Mouse (Mus musculus): ENCODE measurements around the gene Adgrf1.
A peak's percentile ranks its signal among the peaks of the same experiment; 100 is the strongest.
"Not testable (repeated sequence)": the region's sequence is repeated elsewhere in the genome, so short reads cannot be mapped to it uniquely, and the experiment has no call there.

Adgrf1 gene

DNA sequence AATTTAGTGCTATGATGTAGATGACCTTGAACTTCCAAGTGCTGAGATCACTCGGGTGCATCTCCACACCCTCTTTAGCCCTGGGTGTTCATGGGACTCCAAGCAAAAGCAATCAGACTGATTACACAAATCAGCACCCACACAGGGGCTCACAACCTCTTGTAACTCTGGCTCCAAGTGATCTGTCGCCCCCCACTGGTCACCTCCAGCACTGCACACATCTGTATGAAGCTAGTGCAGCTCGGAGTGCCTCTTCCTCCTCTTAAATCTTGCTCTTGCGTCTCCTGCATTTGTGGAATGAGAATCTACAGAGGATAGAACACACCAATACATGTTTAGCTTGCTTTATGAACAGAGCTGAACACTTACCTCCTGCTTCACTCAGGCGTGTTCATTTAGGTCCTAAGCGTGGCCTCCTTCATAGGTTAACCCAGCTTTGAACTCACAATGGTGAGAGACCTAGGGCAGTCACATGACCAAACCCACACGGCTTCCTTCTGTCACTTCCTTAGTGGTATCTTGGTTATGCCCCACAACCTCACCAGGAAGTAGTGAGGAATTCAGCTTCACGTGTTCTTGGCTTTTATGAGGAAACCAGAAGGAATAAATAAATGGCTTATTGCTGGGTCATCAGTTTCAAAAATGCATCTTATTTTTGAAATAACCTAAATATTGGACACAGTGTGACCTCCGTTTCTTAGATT lies 2.9 kb upstream of the Adgrf1 start:
- no peak for DNase-seq

DNA sequence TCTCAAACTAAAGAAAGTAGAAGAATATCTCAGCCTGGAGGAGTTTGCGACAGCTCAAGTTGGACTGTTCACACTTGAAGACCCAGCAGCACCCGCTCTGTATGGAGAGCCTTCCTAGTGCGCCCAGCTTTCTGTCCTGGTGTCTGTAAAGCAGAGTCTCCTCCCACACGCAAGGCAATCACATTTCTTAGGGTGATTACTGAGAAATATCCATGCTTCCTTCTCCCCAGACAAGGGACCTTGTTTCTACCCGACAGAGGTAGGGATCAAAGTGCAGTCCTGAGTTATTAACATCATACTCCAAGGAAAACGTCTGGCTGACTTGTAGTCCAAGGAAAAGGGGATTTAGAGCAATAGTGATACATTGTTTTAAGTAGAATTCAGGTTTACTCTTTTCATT lies 6.1 kb downstream of the Adgrf1 start:
- no peak for DNase-seq

DNA sequence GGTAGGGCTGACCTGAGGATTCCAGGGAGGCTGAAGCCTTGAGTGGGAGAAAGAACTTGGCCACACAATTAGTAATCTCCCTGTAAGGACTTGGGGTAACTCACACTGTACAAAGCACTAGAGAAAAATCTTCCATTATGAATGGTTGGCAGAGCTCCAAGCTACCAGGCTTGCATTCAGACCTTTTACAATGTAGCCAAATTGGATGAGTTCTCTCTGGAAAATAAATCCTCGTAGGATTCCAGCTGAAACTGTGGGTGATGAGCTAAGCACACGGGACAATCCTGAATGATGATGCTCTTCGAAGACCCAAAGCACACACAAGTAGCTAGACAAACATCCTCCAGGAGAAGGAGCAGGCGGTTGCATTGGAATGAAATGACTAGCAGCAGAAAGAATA lies 7.1 kb downstream of the Adgrf1 start:
- no peak for DNase-seq

DNA sequence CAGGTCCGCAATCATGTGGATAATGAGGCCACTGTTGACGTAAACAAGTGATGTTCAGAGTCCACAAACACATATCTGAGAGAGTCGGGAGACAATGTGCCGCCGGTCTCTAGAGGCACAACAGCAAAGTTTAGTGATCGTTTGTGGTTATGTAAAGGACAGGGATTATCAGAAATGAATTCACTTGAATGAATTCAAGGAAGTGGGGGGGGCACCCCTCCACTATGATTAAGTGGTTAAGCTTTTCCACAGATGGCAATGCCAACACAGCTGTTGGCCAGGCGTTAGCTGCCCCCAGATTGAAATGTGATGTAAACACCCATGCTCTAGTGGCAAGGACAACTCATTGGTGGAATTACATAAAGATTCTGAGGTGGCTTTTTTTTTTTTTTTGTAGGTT lies 9.5 kb downstream of the Adgrf1 start:
- peak in 1 of 2 experiments; percentile 23 for DNase-seq

DNA sequence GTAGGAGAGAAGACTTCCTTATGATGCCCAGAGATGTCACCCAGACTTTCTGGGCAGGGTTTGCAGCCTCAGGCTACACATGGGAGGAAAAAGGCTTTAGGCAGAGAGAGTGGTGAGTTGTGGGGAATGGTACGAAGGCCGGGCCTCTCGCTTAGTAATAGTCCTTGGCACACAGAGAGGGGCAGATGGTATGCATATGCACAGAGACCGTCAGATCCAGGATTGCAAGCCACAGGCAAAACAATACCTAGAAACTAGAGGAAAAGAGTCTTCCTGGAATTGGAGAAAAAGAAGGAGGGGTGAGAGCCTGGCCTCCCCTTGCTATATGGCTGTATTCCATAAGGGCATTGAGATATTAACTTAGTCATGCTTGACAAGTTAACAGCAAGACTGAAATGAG lies 12.2 kb downstream of the Adgrf1 start:
- DNase-seq, result no peak

DNA sequence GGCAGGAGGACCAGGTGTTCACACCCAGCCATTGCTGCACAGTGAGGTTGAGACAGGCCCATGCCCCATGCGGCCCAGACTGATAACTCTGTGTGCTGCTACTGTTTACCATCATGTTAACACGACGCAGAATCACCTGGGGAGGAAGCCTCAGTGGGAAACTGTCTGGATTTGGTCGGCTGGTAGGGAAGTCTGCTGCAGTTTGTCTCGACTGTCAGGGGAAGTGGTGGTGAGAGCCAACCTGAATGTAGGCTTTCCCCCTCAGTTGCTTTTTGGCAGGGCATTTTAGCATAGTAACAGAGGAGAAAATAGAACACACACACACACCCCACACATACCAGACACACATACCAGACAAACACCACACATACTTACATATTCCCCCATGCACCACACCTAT lies 12.7 kb downstream of the Adgrf1 start:
- DNase-seq, result no peak

DNA sequence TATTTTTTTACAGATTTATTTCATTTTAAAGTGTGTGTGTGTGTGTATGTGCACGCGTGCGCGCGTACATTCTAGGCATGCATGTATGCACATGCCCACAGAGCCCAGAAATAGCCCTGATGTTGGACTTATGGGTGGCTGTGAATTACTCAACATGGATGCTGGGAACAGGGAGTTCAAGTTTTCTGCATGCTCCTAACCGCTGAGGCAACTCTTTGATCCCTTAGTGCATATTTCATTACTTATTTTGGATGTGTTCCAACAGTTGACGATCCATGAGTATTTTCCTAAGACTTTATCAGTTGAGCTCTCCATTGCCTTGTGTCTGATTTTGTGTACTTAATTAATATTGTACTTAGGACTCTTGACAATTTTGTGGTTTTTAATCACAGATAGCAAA lies 29.4 kb downstream of the Adgrf1 start:
- DNase-seq, result no peak

DNA sequence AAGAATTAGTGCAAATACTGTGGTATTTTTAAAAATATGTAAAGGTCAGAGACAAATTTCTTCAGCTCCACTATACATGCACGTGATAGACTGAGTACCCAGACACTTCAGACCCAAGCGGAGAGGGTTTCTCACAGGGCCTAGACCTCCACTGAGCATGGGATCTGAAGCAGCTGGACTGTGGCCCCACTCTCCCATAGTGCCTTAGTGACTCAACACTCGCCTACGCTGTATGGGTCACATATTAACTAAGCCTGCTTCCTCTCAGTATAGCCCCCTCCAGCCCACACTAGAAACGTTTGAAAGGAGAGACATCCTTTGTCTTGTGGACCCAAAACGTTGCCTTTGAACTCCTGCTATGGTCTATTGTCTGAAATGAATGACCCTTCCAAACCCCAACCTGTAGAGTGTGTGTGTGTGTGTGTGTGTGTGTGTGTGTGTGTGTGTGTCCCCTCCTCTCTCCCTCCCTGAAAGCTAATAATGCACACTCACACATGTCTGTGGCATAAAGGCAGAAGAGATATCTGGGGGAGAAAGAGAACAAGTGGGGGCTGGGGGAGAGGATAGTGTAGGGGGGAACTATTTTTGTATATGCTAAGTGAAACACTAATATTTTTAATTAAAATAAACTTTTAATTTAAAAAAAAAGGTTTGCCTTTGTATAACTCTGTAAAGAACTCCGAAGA lies 56.0 kb downstream of the Adgrf1 start:
- DNase-seq, result no peak

DNA sequence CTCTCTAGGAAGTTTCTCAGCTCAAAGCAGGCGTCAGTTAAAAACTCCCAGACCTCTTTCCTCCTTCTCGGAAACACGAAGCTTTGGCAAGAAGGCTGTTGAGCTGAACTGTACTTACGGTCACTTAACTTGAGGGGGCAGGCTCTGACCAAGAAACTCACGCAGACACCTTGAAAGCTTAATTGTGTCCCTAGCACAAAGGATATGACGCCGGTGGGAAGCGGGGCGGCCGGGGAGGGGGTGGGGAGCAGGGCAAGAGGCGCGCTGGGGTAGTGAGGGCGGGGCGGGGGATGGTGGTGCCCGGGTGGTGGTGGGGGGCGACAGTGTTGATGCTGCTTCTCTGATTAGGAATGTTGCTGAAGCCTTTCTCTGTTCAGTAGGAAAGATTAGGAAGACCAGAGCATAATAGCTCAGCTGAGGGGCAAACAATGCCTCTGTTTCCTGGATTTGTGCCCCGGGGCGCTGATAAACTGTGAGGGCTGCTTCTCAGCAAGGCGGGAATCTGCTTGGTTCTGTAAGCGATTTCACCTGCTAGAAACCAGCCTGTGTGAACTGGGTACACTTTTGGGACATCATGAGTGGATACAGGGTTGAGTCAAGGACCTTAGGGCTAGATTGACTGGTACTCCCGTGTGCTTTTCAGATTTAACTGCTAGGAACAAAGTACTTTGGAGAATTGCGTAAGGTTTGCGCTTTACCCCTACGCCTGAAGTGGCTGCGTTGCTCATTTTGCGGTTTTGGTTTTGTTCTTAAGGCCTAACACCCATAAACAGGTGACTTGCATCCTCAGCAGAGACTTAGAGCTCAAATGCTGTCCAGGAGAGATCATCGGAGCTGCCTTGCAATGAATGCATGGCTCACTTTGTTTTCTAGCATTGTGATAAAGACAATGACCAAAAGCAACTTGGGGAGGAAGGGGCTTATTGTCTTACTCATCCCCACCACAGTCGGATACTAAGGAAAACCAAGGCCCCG lies 56.9 kb downstream of the Adgrf1 start:
- peak; percentile 72 to 80 for DNase-seq

DNA sequence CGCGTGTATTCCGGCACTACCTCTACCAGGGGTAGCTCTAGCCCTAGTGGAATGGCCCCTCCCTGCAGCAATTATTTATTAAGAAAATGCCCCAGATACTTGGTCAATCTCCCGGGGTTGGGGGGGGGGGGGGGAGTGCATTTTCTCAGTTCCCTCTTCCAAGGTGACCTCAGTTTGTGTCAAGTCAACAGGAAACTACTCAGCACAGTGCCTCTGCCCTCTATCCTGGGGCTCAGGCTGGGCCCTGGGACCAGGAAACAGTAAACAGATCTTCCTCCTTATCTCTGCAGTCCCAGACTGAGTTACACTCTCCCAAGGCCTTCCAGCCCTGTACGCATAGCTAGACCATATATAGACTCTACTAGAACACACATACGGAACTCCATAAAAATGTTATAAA lies 57.7 kb downstream of the Adgrf1 start:
- DNase-seq, result peak in 1 of 2 experiments; percentile 36

DNA sequence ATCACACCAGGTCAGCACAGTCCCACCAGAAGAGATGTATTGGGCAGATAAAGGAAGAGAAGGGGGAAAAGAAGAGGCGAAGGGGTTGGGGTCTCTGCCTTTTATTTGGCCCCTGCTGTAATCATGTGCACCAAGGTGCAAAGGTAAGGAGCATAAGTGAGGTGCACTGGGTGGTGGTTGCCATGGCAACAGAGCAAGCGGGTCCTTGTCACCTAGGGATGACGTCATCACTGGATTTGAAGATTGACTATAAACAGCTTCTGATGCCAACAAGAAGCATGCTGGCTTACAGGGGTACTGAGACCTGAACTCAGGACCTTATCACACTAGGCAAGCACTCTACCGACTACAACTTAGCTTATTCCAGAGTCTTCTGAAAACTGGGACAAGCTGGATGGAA lies 59.1 kb downstream of the Adgrf1 start:
- no peak for DNase-seq

DNA sequence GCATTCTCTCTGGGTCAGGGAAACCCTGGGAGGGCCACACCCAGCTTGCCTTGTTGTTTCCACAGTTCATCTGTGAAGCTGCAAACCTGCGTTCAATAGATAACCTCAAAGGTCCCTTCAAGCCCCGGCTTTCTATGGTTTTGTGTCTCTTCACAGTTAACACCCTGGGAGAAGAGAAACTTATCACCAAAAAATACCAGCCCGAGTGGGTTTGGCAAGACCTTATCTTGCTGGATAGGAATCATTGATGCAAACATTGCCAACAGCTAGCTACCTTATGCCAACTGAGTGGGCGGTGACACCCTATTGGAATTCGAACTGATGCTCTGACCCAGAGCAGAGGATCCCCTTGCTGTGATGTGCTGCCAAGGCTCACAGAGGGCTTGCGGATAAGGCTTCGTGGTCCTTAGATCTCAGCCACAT lies 59.6 kb downstream of the Adgrf1 start:
- no peak for DNase-seq

DNA sequence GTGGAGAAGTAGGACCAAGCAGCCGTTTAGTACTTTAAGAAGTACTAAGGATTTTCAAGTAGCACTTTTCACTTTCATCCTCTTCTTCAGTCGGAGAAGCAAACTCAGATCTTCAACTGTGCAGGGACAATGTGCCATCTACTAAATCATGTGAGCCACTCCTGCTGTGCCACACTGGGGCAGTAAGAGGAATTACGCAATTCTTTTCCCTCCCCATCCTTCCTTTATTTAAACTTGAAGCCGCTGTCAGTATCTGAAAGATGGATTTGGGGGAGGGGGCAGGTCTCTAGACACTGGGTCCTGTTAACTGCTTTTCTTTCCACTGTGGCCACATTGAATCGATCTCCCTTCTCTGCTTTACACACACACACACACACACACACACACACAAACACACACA lies 62.6 kb downstream of the Adgrf1 start:
- no peak for DNase-seq

DNA sequence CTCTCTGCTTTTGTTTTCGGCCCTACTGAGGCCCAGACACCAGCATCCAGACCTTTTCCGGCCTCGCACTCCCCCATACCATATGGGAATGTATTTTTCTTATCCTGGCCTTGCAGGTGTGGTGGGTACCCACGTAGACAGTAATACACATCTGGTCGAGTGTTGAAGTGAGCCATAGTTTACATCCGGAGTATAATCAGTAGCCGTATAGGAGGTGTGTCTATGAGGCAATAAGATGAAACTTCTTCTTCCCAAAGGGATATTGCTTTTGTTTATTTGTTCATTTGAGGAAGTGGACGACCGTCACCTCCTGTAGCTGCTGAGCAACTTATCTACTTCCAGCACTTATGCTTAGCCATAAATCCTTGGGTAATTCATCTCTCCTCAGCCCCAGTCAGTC lies 63.9 kb downstream of the Adgrf1 start:
- DNase-seq, result no peak

DNA sequence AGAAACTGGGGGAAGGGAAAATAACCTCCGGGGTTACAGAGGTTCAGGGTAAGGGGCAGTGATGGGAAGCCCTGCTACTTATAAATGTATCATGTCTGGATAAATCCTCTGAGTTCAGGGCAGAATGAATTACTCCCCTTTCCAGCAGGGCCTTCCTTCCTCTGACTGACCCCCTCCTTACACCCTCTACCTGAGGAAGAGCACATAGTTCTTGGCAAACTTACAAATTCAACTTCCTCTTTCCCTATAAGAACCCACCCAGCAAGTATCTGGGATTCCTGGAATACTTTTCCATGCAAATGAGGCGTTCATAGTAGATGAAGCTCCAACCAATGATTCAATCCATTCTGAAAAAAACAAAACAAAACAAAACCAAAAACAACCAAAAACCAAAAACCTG lies 67.5 kb downstream of the Adgrf1 start:
- DNase-seq, result no peak

DNA sequence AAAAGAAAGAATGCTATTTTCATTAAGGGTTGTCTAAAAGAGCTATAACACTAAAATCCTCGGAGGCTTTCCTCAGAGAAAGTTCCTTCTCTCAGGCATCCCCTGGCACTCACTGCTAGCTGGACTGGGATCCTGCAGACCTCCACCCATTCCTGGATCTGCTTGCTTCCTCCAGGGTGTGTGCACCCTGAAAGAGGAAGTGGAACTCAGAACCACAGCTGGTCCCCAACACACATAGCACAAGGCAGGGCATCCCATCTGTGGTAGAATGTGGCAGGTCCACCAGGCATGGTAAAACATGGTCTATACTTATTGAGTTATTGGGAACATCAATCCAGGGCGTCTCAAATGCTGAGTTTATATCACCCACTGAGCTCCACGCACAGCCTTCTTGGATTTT lies 68.2 kb downstream of the Adgrf1 start:
- peak in 1 of 2 experiments; percentile 23 for DNase-seq

DNA sequence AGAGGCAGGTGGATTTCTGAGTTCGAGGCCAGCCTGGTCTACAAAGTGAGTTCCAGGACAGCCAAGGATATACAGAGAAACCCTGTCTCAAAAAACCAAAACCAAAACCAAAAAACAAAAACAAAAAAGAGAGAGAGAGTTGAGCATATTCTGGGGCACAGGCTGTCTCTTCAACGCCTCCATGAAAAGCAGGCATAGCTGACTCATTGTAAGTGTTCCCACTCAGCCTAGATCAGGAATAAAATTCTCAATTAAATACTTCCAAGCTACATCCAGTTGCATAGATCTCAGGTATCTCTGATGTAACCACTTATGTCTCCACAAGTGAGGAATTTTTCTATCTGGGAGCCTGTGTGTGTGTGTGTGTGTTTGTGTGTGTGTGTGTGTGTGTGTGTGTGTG lies 76.4 kb downstream of the Adgrf1 start:
- not testable (repeated sequence) for DNase-seq

DNA sequence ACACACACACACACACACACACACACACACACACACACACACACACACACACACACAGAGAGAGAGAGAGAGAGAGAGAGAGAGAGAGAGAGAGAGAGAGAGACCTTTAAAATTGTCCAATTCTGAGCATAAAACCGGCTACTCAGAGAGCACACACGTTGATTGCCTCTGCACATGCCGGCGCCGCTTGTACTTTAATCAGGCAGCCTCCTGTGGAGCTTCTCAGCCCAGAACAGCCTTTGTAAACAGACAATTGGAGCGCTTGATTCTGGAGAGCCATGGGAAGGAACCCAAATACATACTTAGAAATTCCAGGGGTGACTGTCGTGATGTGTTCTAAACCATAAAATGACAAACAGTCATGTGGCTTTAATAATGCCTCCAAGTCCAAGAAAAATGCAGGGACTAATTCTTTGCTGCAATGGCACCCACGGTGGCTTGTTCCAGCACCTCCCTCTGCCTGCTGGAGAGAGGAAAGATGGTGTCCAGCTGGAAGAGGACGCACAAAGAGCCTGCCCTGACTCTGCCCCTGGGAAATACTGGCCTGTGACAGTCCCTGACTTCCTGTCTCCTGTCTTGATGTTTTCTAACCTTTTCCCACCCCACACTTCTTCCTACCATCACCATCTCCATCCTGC lies 87.9 kb downstream of the Adgrf1 start:
- DNase-seq, result no peak

DNA sequence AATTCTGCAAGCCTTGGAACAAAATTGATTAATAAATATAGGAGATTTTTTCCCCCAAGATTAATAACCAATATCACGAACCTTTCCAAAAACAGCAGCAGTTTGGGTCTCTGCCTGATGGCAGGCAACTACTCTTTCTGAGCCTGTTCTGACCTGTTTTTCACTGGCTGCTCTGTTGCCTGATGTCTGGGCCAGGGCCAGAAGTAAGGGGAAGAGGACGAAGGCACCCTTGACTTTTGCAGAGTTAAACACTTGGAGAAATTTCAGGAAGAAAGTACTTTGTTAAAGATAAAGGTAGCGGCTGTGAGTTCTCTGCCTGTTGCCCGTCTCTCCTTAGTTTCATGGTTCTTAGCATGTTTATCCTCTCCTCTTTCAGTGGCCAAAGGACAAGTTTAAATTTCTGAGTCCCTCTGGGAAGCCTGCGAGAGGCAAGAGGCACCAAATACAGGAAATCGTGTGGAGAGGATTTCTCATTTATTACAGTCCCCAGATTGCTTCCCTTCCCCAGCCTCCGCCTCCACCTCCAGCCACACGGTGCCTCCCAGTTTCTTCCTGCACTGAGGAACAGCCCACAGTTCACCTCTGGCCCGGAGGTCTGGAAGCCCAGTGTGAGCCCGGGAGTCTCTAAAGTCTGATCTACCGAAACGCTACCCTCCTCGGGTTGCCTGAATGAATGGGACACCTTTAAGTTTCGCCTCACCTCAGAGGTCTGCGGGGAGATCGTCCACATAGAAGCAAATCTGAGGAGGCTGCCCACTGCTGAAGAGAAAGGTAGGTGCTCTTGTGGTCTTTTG lies 89.9 kb downstream of the Adgrf1 start, which contains the start of gene Adgrf5:
TSS of gene Adgrf5 (plus strand) at position 626 of the 794 bp plus-strand sequence.
- peak; percentile 60 to 66 for DNase-seq

DNA sequence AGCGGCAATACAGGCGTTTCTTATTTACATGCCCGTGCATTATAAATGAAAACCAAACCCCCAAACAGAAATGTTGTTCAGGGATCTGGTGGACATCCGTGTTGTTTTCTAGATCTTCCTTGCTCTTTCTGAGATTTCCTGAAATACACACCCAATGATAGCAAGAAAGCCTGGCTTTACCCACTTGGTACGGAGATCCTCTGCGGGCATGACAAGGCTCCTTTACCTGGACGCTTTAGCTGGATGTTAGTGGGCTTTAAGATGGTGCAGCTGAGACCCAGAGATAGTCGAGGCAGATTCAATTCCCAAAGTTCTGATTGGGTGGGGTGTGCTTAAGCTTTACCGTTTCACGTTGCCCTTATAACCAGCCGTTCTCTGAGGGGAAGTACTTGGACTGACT lies 90.9 kb downstream of the Adgrf1 start:
- no peak for DNase-seq

DNA sequence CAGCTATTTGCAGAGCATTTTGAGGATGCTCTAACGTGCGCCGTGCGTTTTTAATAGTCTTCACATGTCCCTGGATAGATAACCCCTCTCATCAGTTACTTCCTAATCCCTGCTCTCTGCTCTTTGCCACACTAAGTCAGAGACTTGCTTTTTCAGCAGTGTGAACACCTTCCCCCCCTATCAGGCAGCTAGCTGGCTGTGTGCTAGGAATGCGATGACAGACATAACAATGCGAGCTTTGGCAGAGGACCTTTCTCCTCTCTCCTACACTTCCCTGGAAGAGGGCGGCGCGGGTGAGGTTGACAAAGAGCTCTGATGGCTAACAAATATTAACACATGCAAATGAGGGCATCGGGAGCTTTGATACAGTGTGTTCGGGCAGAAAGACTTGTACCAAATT lies 92.2 kb downstream of the Adgrf1 start:
- DNase-seq, result peak in 1 of 2 experiments; percentile 47

DNA sequence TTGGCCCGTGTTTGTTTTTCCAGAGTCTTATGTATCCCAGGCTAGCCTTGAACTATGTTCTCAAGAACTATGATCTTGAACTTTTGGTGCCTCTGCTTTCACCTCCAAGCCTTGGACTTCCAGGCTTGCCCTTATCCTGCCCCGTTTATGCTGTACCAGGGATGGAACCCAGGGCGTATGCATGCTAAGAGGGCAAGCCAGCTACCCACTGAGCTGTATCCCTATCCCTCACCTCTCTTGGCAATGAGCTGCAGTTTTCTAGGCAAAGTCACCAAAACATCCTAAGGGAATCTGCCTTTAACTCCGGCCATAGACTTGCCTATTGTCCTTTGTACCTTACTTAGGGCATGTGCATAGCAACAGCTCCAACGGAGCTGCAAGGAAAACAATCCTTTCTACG lies 92.8 kb downstream of the Adgrf1 start:
- no peak for DNase-seq
